Mouse (Mus musculus): ENCODE measurements at regions not wholly inside any gene's neighbourhood (a gene's known extent, or its start where the extent isn't known, plus 50 kb on each side); places are given as distances from the start of the nearest gene placed in this dataset.

DNA sequence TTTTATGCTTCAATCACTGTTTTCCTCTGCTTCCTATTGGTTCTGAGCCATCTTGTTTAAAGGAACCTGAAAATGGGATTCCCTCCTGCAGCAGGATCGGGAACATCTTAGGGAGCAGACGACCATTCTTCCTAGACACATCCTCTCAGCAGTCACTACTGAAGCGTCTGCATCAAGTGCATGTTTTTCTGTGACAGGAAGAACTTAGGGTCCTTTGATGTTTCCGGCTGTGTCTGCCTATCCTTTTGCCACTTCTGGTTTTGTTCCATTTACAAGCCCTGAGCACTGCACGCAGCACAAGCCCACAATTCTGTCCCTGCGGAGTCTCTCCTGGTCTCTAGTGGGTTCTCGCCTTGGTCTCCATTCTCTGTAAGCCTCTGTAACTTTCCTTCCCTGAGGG lies 163.9 kb upstream of the Zfp637 start:
- 55% methylated on average over 7 of the region's 7 CpGs for WGBS
- no peak overlapping the region for H3K27ac ChIP-seq (ENCODE audit: low read length)
- H3K36me3 ChIP-seq (ENCODE audit: control insufficient read depth, insufficient read depth), result no peaks in the 10 kb centered on the region
- no peak for ATAC-seq (replicated peaks; ENCODE audit: extremely low read depth, insufficient read depth, low FRiP score)
- no peak overlapping the region for H3K4me3 ChIP-seq (ENCODE audit: low read length)
- H3K27me3 ChIP-seq (ENCODE audit: control insufficient read depth, insufficient read depth, low read length), result no peaks in the 10 kb centered on the region
- no peaks in the 10 kb centered on the region for H3K4me1 ChIP-seq (ENCODE audit: control insufficient read depth, insufficient read depth, low read length)
- no peaks in the 10 kb centered on the region for H3K9me3 ChIP-seq (replicated peaks; ENCODE audit: control insufficient read depth, low read length)
- no peak overlapping the region for H3K9ac ChIP-seq (ENCODE audit: low read length)
- H3K4me2 ChIP-seq (ENCODE audit: low read depth, low read length), result no peak overlapping the region

DNA sequence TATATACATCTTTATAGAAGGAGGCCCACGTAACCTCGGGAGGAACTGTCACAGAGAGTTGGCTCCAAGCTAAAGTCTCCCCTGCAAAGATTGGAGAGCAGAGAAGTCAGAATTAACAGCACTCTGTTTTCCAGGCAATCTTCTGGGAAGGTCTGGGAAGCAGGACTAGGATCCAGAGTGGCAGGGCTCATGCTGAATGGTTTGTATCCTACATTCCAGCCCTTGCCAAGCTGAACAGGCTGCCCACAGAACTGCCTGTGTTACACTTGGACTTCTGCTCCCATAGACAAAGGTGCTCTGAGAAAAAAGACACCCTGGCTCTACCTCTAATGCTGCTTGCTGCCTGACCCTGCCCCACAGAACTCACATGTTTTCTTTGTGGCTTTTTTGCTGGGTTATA lies 163.2 kb upstream of the Zfp637 start:
- ATAC-seq (replicated peaks; ENCODE audit: extremely low read depth, insufficient read depth, low FRiP score), result no peak
- H3K4me1 ChIP-seq (ENCODE audit: control insufficient read depth, insufficient read depth, low read length), result no peaks in the 10 kb centered on the region
- H3K9me3 ChIP-seq (replicated peaks; ENCODE audit: control insufficient read depth, low read length), result no peaks in the 10 kb centered on the region
- H3K36me3 ChIP-seq (ENCODE audit: control insufficient read depth, insufficient read depth), result no peaks in the 10 kb centered on the region
- WGBS, result 89% methylated on average over 2 of the region's 2 CpGs
- no peak overlapping the region for H3K4me3 ChIP-seq (ENCODE audit: low read length)
- no peak overlapping the region for H3K9ac ChIP-seq (ENCODE audit: low read length)
- no peaks in the 10 kb centered on the region for H3K27me3 ChIP-seq (ENCODE audit: control insufficient read depth, insufficient read depth, low read length)
- H3K4me2 ChIP-seq (ENCODE audit: low read depth, low read length), result no peak overlapping the region
- no peak overlapping the region for H3K27ac ChIP-seq (ENCODE audit: low read length)

DNA sequence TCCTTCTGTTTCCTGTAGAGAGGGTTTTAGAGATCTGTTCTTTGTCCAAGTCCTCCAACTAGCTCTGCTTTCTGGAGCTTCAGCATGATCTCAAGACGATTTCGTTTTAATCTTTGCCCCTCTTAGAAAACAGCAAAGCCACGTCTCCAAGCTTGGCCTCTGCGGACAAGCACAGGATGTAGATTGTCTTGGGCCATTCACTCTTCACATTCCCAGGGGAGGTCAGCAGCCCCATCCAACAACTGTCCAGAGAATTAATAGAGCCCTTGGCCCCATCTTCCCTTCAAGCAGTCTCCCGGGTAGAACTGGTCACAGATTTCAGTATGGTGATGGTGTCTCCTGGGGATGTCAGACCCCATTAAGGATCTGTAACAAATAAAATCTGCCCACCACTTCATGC lies 162.7 kb upstream of the Zfp637 start:
- Histone ChIP-seq H3K4me1 (ENCODE audit: control insufficient read depth, insufficient read depth, low read length) (no peaks in the 10 kb centered on the region), H3K9me3 (replicated peaks; ENCODE audit: control insufficient read depth, low read length) (no peaks in the 10 kb centered on the region), H3K4me2 (ENCODE audit: low read depth, low read length) (no peak overlapping the region), H3K36me3 (ENCODE audit: control insufficient read depth, insufficient read depth) (no peaks in the 10 kb centered on the region), H3K9ac (ENCODE audit: low read length) (no peak overlapping the region), H3K4me3 (ENCODE audit: low read length) (no peak overlapping the region), H3K27ac (ENCODE audit: low read length) (no peak overlapping the region), H3K27me3 (ENCODE audit: control insufficient read depth, insufficient read depth, low read length) (no peaks in the 10 kb centered on the region)
- ATAC-seq (replicated peaks; ENCODE audit: extremely low read depth, insufficient read depth, low FRiP score), result no peak
- WGBS, result 52% methylated on average over 5 of the region's 5 CpGs

DNA sequence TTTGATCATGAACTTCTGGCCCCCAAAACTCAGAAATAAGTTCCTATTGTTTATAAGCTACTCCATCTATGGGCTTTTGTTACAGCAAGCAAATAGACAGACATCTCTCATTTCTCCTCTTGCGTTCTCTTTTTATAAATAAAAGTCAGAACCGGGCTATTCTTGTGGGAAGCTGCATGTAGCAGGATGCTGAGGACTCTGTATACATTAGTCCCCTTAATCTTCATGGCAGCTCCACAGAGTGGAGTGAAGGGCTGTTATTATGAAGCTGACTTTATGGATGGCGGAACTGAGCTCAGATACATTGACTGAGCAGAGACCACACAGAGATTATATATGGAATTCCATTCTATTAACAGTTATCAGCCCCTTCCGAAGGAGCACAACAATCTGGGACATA lies 162.1 kb upstream of the Zfp637 start:
- Histone ChIP-seq H3K9me3 (replicated peaks; ENCODE audit: control insufficient read depth, low read length) (no peaks in the 10 kb centered on the region), H3K36me3 (ENCODE audit: control insufficient read depth, insufficient read depth) (no peaks in the 10 kb centered on the region), H3K27ac (ENCODE audit: low read length) (no peak overlapping the region), H3K4me2 (ENCODE audit: low read depth, low read length) (no peak overlapping the region), H3K4me1 (ENCODE audit: control insufficient read depth, insufficient read depth, low read length) (no peaks in the 10 kb centered on the region), H3K27me3 (ENCODE audit: control insufficient read depth, insufficient read depth, low read length) (no peaks in the 10 kb centered on the region), H3K4me3 (ENCODE audit: low read length) (no peak overlapping the region), H3K9ac (ENCODE audit: low read length) (no peak overlapping the region)
- ATAC-seq (replicated peaks; ENCODE audit: extremely low read depth, insufficient read depth, low FRiP score), result no peak
- 68% methylated on average over 4 of the region's 4 CpGs for WGBS

DNA sequence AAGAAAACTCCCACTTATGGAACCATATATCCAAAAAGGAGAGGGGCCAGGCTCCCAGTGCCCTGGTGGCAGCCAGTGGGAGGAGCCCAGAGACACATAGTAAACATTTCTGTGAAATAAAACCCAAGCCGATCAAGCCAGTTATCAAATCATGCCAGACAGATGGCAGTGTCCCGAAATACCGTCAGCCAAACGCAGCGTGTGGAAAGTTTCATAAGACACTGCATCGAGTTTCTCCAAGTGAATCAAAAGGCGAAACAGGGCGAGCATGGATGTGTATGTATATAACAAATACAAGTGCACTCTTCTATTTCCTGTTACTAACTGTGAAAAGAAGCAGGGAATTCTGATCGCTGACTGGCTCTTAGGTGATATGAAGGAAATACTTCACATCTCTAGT lies 154.8 kb upstream of the Zfp637 start:
- ATAC-seq (replicated peaks; ENCODE audit: extremely low read depth, insufficient read depth, low FRiP score), result no peak

DNA sequence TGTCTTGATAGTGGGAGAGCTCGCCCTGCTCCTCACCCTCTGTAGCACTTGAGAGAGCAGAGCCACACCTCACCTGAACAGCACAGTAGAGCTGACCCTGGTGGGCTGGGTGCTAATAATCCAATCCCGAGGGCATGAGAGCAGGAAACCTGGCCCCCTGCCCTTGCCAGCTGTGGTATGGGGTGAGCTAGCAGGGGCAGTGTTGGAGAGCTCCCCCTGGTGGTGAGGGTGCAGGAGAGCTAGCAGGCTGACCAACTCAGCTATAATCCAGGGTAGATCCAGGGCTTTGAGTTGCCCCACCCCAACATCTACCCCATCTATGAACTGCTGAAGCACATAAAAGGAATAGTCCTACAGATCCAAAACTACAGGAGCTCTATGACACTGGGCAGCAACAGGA lies 153.9 kb upstream of the Zfp637 start:
- Histone ChIP-seq H3K9ac (ENCODE audit: low read length) (no peak overlapping the region), H3K27me3 (ENCODE audit: control insufficient read depth, insufficient read depth, low read length) (no peaks in the 10 kb centered on the region), H3K36me3 (ENCODE audit: control insufficient read depth, insufficient read depth) (no peaks in the 10 kb centered on the region), H3K4me2 (ENCODE audit: low read depth, low read length) (no peak overlapping the region), H3K4me1 (ENCODE audit: control insufficient read depth, insufficient read depth, low read length) (no peaks in the 10 kb centered on the region), H3K27ac (ENCODE audit: low read length) (no peak overlapping the region), H3K4me3 (ENCODE audit: low read length) (no peak overlapping the region), H3K9me3 (replicated peaks; ENCODE audit: control insufficient read depth, low read length) (no peaks in the 10 kb centered on the region)
- no peak for ATAC-seq (replicated peaks; ENCODE audit: extremely low read depth, insufficient read depth, low FRiP score)
- WGBS, result 74% methylated on average over 2 of the region's 2 CpGs

More for the DNA sequence above, 154.8 kb upstream of the Zfp637 start:
- Histone ChIP-seq H3K4me3 (ENCODE audit: low read length) (no peak overlapping the region), H3K27me3 (ENCODE audit: control insufficient read depth, insufficient read depth, low read length) (no peaks in the 10 kb centered on the region), H3K36me3 (ENCODE audit: control insufficient read depth, insufficient read depth) (no peaks in the 10 kb centered on the region), H3K9me3 (replicated peaks; ENCODE audit: control insufficient read depth, low read length) (no peaks in the 10 kb centered on the region), H3K4me1 (ENCODE audit: control insufficient read depth, insufficient read depth, low read length) (no peaks in the 10 kb centered on the region), H3K9ac (ENCODE audit: low read length) (no peak overlapping the region), H3K27ac (ENCODE audit: low read length) (no peak overlapping the region), H3K4me2 (ENCODE audit: low read depth, low read length) (no peak overlapping the region)
- WGBS, result 78% methylated on average over 9 of the region's 9 CpGs

DNA sequence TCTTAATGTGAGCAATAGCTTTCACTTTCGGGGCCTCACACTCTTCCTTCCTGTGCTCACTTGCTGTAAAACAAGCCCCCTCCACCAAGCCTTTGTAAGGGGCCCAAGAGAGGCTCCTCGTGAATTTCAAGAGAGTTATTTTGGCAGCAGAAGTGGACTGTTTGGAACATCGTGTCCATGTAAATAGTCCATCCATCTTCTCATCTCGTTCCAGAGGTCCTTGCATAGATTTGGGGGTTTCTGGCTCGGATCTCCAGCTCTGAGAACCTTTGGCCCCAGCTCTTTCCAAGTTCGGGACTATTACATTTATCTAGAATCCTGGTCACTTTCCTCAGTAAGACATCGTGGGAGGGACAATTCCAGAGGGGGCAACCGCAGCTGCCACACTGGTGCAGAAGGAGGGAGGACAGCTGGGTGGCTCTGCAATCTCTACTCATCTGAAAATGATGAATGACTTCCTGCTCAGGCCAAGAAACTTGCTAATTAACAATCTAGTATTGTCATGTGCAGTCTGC lies 152.3 kb upstream of the Zfp637 start:
- H3K4me3 ChIP-seq (ENCODE audit: low read length), result no peak overlapping the region
- no peak overlapping the region for H3K27ac ChIP-seq (ENCODE audit: low read length)
- no peak for ATAC-seq (replicated peaks; ENCODE audit: extremely low read depth, insufficient read depth, low FRiP score)
- WGBS, result 54% methylated on average over 8 of the region's 8 CpGs
- H3K36me3 ChIP-seq (ENCODE audit: control insufficient read depth, insufficient read depth), result no peaks in the 10 kb centered on the region
- H3K9ac ChIP-seq (ENCODE audit: low read length), result no peak overlapping the region
- no peak overlapping the region for H3K4me2 ChIP-seq (ENCODE audit: low read depth, low read length)
- H3K4me1 ChIP-seq (ENCODE audit: control insufficient read depth, insufficient read depth, low read length), result no peaks in the 10 kb centered on the region
- H3K27me3 ChIP-seq (ENCODE audit: control insufficient read depth, insufficient read depth, low read length), result no peaks in the 10 kb centered on the region
- no peaks in the 10 kb centered on the region for H3K9me3 ChIP-seq (replicated peaks; ENCODE audit: control insufficient read depth, low read length)

DNA sequence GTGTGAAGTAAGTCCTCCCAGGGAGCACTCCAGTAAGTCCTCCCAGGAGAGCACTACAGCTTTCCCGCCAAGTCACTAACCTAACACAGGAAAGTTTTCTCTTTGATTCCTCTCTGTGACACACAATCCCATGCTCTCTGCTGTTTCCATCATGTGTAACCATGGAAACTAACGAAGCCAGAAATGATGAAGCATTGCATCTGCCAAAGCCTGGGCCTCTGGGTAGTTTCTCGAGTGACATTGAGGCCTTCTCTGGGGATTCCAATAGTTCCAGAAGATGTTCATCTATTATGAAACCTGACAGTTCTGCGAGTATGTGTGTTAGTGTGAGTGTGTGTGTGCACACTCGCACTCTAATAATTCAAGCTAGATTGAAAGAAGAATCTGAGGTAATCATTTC lies 140.7 kb upstream of the Zfp637 start:
- H3K27ac ChIP-seq (ENCODE audit: low read length), result no peak overlapping the region
- no peak overlapping the region for H3K4me2 ChIP-seq (ENCODE audit: low read depth, low read length)
- H3K27me3 ChIP-seq (ENCODE audit: control insufficient read depth, insufficient read depth, low read length), result no peaks in the 10 kb centered on the region
- no peaks in the 10 kb centered on the region for H3K4me1 ChIP-seq (ENCODE audit: control insufficient read depth, insufficient read depth, low read length)
- WGBS, result 73% methylated on average over 5 of the region's 5 CpGs
- no peaks in the 10 kb centered on the region for H3K9me3 ChIP-seq (replicated peaks; ENCODE audit: control insufficient read depth, low read length)
- no peak overlapping the region for H3K9ac ChIP-seq (ENCODE audit: low read length)
- H3K36me3 ChIP-seq (ENCODE audit: control insufficient read depth, insufficient read depth), result no peaks in the 10 kb centered on the region
- no peak overlapping the region for H3K4me3 ChIP-seq (ENCODE audit: low read length)
- no peak for ATAC-seq (replicated peaks; ENCODE audit: extremely low read depth, insufficient read depth, low FRiP score)

DNA sequence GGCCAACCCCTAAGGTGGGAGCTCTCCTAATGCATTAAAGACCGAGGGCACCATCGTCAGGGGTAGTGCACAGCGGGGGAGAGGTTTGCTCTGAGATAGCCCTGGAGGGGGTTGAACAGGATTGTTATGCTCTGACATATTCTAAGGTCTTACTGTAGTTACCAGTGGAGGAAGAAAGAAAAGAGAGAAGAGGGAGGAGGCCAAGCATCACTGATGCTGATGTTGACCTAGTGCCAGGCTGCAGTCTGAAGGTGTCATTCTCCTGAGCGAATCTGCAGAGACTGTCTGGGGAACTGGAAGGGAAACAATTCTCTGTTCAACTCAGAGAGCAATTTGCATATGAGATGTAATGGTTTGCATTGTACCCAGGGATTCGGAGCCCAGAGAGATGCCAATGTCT lies 139.4 kb upstream of the Zfp637 start:
- Histone ChIP-seq H3K4me3 (ENCODE audit: low read length) (no peak overlapping the region), H3K36me3 (ENCODE audit: control insufficient read depth, insufficient read depth) (no peaks in the 10 kb centered on the region), H3K4me1 (ENCODE audit: control insufficient read depth, insufficient read depth, low read length) (no peaks in the 10 kb centered on the region), H3K27ac (ENCODE audit: low read length) (no peak overlapping the region), H3K9me3 (replicated peaks; ENCODE audit: control insufficient read depth, low read length) (no peaks in the 10 kb centered on the region), H3K9ac (ENCODE audit: low read length) (no peak overlapping the region), H3K27me3 (ENCODE audit: control insufficient read depth, insufficient read depth, low read length) (no peaks in the 10 kb centered on the region), H3K4me2 (ENCODE audit: low read depth, low read length) (no peak overlapping the region)
- ATAC-seq (replicated peaks; ENCODE audit: extremely low read depth, insufficient read depth, low FRiP score), result no peak
- 90% methylated on average over 5 of the region's 5 CpGs for WGBS

DNA sequence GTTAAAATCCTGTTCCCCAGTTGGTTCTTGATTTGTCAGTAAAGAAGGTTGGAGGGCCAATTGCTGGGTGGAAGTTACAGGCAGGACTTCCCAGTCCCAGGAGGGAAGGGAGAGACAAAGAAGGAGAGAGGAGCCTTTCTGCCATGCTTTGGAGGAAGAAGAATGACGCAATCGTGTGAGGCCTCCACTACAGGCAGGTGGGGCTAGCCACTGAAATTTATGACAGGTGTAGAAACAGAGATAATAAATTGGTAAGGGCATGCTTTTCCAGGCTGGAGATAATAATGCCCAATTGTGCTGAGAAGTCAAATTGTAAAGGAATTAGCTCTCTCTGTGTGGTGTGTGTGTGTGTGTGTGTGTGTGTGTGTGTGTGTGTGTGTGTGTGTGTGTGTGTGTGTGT lies 135.0 kb upstream of the Zfp637 start:
- WGBS, result 69% methylated on average over 2 of the region's 2 CpGs
- no peak for ATAC-seq (replicated peaks; ENCODE audit: extremely low read depth, insufficient read depth, low FRiP score)
- Histone ChIP-seq H3K36me3 (ENCODE audit: control insufficient read depth, insufficient read depth) (no peaks in the 10 kb centered on the region), H3K9ac (ENCODE audit: low read length) (no peak overlapping the region), H3K4me2 (ENCODE audit: low read depth, low read length) (no peak overlapping the region), H3K4me1 (ENCODE audit: control insufficient read depth, insufficient read depth, low read length) (no peaks in the 10 kb centered on the region), H3K27me3 (ENCODE audit: control insufficient read depth, insufficient read depth, low read length) (no peaks in the 10 kb centered on the region), H3K4me3 (ENCODE audit: low read length) (no peak overlapping the region), H3K9me3 (replicated peaks; ENCODE audit: control insufficient read depth, low read length) (no peaks in the 10 kb centered on the region), H3K27ac (ENCODE audit: low read length) (no peak overlapping the region)
